In genomic region chr6:48909229-48909628, GRCm38 (mm10) we compare ENCODE assay signal across 25 mouse cellular contexts. TPM values are rescaled to one million over a fixed set of nuclear protein-coding genes. Genes with fewer than 3 reads are reported as not detected.
"Had no signal": no experiment of that assay in that cellular context is flagged by ENCODE, and none has a peak within 500 bp of the region (broad histone marks: within the 10 kb centered on the region; RNA-seq: fewer than 3 reads in every experiment).

No protein-coding gene starts in this region.

- ATAC-seq: midbrain, embryonic 16.5 days had no signal

- H3K9ac ChIP-seq: liver, embryonic 14.5 days; lung, embryonic 14.5 days; midbrain, embryonic 12.5 days; neural tube, embryonic 12.5 days had no signal

- H3K9me3 ChIP-seq: midbrain, embryonic 10.5 days; midbrain, embryonic 12.5 days; neural tube, embryonic 12.5 days had no signal

- H3K27me3 ChIP-seq: midbrain, embryonic 12.5 days; neural tube, embryonic 12.5 days had no signal

- H3K27ac ChIP-seq: liver, embryonic 14.5 days; midbrain, embryonic 10.5 days; midbrain, embryonic 12.5 days; neural tube, embryonic 12.5 days had no signal

- H3K4me2 ChIP-seq: lung, embryonic 14.5 days; midbrain, embryonic 12.5 days; neural tube, embryonic 12.5 days had no signal

- DNase-seq: lung, adult 18-20 months; lung, embryonic 14.5 days; lung, postnatal 10 days; lung, postnatal 4 days; midbrain, embryonic 14.5 days; right cerebral cortex, postnatal 14 days; spleen, adult 18-20 months; thymus, adult 18-20 months; thymus, postnatal 14 days; thymus, postnatal 36 days had no signal

- H3K4me3 ChIP-seq: midbrain, embryonic 10.5 days; midbrain, embryonic 12.5 days; neural tube, embryonic 12.5 days had no signal

- H3K4me1 ChIP-seq: midbrain, embryonic 12.5 days; neural tube, embryonic 12.5 days had no signal

- H3K36me3 ChIP-seq: midbrain, embryonic 10.5 days; midbrain, embryonic 12.5 days; neural tube, embryonic 12.5 days had no signal

RNA-seq across cellular contexts. Expression of gene 1600015I10Rik, which starts 20.5 kb away (rescaled TPM):
- total RNA-seq: megakaryocyte, adult 5-6 weeks; megakaryocyte-erythroid progenitor cell, adult 5-6 weeks; monocyte, adult 5-6 weeks; neutrophil, adult 5-6 weeks had no signal
- polyA plus RNA-seq: liver, embryonic 14.5 days; liver, embryonic 16.5 days; lung, embryonic 14.5 days; lung, embryonic 16.5 days; midbrain, embryonic 10.5 days; midbrain, embryonic 12.5 days; midbrain, embryonic 14.5 days; midbrain, embryonic 16.5 days; neural tube, embryonic 12.5 days; neural tube, embryonic 14.5 days; stomach, embryonic 14.5 days; stomach, embryonic 16.5 days; urinary bladder, adult 2 months had no signal

RNA-seq across cellular contexts. Expression of gene Aoc1, which starts 36.5 kb away (rescaled TPM):
- total RNA-seq: megakaryocyte, adult 5-6 weeks; megakaryocyte-erythroid progenitor cell, adult 5-6 weeks; monocyte, adult 5-6 weeks; neutrophil, adult 5-6 weeks had no signal
- polyA plus RNA-seq: liver, embryonic 14.5 days; lung, embryonic 14.5 days; lung, embryonic 16.5 days; midbrain, embryonic 10.5 days; midbrain, embryonic 12.5 days; midbrain, embryonic 14.5 days; midbrain, embryonic 16.5 days; neural tube, embryonic 14.5 days; stomach, embryonic 14.5 days had no signal
